ENCODE assay signal across 12 mouse cellular contexts in genomic region chr8:94104146-94104545, GRCm38 (mm10). TPM values are rescaled to one million over a fixed set of nuclear protein-coding genes. Genes with fewer than 3 reads are reported as not detected.
A peak's percentile ranks its signal among the peaks of the same experiment; 100 is the strongest.
DNase-seq lines count a peak whose midpoint lies in the region; ATAC-seq lines count a peak whose summit lies in the region.
"Had no signal": no experiment of that assay in that cellular context is flagged by ENCODE, and none has a peak within 500 bp of the region (broad histone marks: within the 10 kb centered on the region; RNA-seq: fewer than 3 reads in every experiment).

No protein-coding gene starts in this region.

- peak; percentile 45 to 50 for DNase-seq in cerebellum, postnatal 10 days
- no peak for DNase-seq in cerebellum, adult 11 months
- DNase-seq in midbrain, embryonic 14.5 days = peak; percentile 31
- DNase-seq in layer of hippocampus, postnatal 10 days (ENCODE audit: low spot score in 2 of 2) = peak; percentile 28 to 57
- peak; percentile 10 for DNase-seq in right cerebral cortex, postnatal 25 days
- DNase-seq in thymus, postnatal 10 days (ENCODE audit: low spot score in 2 of 2) = no peak
- DNase-seq in kidney, adult 18-20 months = no peak
- DNase-seq: heart, postnatal 36 days; thymus, postnatal 14 days had no signal

- H3K9ac ChIP-seq in midbrain, embryonic 14.5 days (replicated peaks; ENCODE audit: low read length) = no peak overlapping the region
- no peak overlapping the region for H3K9ac ChIP-seq in midbrain, embryonic 15.5 days

- no peaks in the 10 kb centered on the region for H3K36me3 ChIP-seq in midbrain, embryonic 14.5 days (ENCODE audit: control insufficient read depth, insufficient read depth, low read length)
- no peaks in the 10 kb centered on the region for H3K36me3 ChIP-seq in midbrain, embryonic 15.5 days (replicated peaks)
- H3K36me3 ChIP-seq: limb, embryonic 10.5 days had no signal

- 53% methylated on average over 5 of the region's 5 CpGs for WGBS in midbrain, embryonic 14.5 days
- WGBS in midbrain, embryonic 15.5 days = 65% methylated on average over 5 of the region's 5 CpGs

- H3K27ac ChIP-seq in midbrain, embryonic 14.5 days (replicated peaks; ENCODE audit: low read depth, low read length) = no peak overlapping the region
- H3K27ac ChIP-seq in midbrain, embryonic 15.5 days = no peak overlapping the region
- H3K27ac ChIP-seq: limb, embryonic 10.5 days had no signal

- H3K4me3 ChIP-seq in midbrain, embryonic 14.5 days (replicated peaks; ENCODE audit: low read depth, low read length) = no peak overlapping the region
- H3K4me3 ChIP-seq in midbrain, embryonic 15.5 days = no peak overlapping the region
- H3K4me3 ChIP-seq: limb, embryonic 10.5 days had no signal

- H3K27me3 ChIP-seq in midbrain, embryonic 14.5 days (ENCODE audit: control insufficient read depth, insufficient read depth, low read length) = no peaks in the 10 kb centered on the region
- no peaks in the 10 kb centered on the region for H3K27me3 ChIP-seq in midbrain, embryonic 15.5 days (replicated peaks)

- no peak overlapping the region for H3K4me2 ChIP-seq in midbrain, embryonic 14.5 days (ENCODE audit: low read length)
- no peak overlapping the region for H3K4me2 ChIP-seq in midbrain, embryonic 15.5 days

- H3K9me3 ChIP-seq in midbrain, embryonic 14.5 days (ENCODE audit: control insufficient read depth, low read length) = no peaks in the 10 kb centered on the region
- H3K9me3 ChIP-seq in midbrain, embryonic 15.5 days = no peaks in the 10 kb centered on the region
- H3K9me3 ChIP-seq: limb, embryonic 10.5 days had no signal

- H3K4me1 ChIP-seq in midbrain, embryonic 14.5 days (ENCODE audit: control insufficient read depth, insufficient read depth, low read length) = 0 out of 2 replicates have a peak, but pooled peaks cover under 1% of the 10 kb centered on the region
- peaks cover under 1% of the 10 kb centered on the region for H3K4me1 ChIP-seq in midbrain, embryonic 15.5 days
- H3K4me1 ChIP-seq: limb, embryonic 10.5 days had no signal

- ATAC-seq in midbrain, embryonic 14.5 days (ENCODE audit: low FRiP score, low TSS enrichment) = no peak
- ATAC-seq in midbrain, embryonic 15.5 days (replicated peaks) = no peak

RNA-seq across cellular contexts. Expression of gene Bbs2, which starts 5.4 kb away (rescaled TPM):
- polyA plus RNA-seq in midbrain, embryonic 14.5 days (2014; fragmentation: Nextera tagmentation; extraction: Ambion mirVana) = 22.3 and 24.3 TPM in 2 replicates
- 25.0 and 26.9 TPM in 2 replicates for polyA plus RNA-seq in midbrain, embryonic 15.5 days (2015; fragmentation: Nextera tagmentation; extraction: Ambion mirVana)
- 10 to 100 TPM; 16.0 to 18.0 TPM for total RNA-seq in layer of hippocampus, postnatal 10 days (2021)

RNA-seq across cellular contexts. Expression of gene Mt4, which starts 32.9 kb away (rescaled TPM):
- not detected in 2 replicates for polyA plus RNA-seq in midbrain, embryonic 14.5 days (2014; fragmentation: Nextera tagmentation; extraction: Ambion mirVana)
- polyA plus RNA-seq in midbrain, embryonic 15.5 days (2015; fragmentation: Nextera tagmentation; extraction: Ambion mirVana) = not detected in 2 replicates
- total RNA-seq in layer of hippocampus, postnatal 10 days (2021) = not detected
- total RNA-seq: heart, postnatal 36 days had no signal
- polyA plus RNA-seq: limb, embryonic 10.5 days had no signal

RNA-seq across cellular contexts. Expression of gene Mt3, which starts 48.3 kb away (rescaled TPM):
- polyA plus RNA-seq in midbrain, embryonic 14.5 days (2014; fragmentation: Nextera tagmentation; extraction: Ambion mirVana) = 137 and 212 TPM in 2 replicates
- polyA plus RNA-seq in midbrain, embryonic 15.5 days (2015; fragmentation: Nextera tagmentation; extraction: Ambion mirVana) = 158 and 189 TPM in 2 replicates
- total RNA-seq in layer of hippocampus, postnatal 10 days (2021) = 100 to 1,000 TPM; 758 to 903 TPM
- polyA plus RNA-seq: C2C12 had no signal

Comparison
In these comparisons a context has a peak if more than half of its experiments do, and no peak if none do; other contexts are left out.
1. DNase-seq: peak in cerebellum, postnatal 10 days (2 of 2), midbrain, embryonic 14.5 days (single experiment), layer of hippocampus, postnatal 10 days (2 of 2) and right cerebral cortex, postnatal 25 days (single experiment); none in cerebellum, adult 11 months (single experiment), thymus, postnatal 10 days (0 of 2) and kidney, adult 18-20 months (single experiment).